Mouse (Mus musculus) kidney, postnatal 4 days (tissue): ENCODE measurements around the gene Sergef.

ENCODE experiments used
- DNase-seq, 2 experiments: peaks; one replicate each; pipeline ENCODE4 v3.0.0; 2021; ENCODE audit warnings: mixed read lengths in 2 of 2

The Sergef gene

GRCm38 (mm10) chr7:46443163-46443562 is 196.4 kb downstream of the Sergef start:
- no peak for DNase-seq

DNA sequence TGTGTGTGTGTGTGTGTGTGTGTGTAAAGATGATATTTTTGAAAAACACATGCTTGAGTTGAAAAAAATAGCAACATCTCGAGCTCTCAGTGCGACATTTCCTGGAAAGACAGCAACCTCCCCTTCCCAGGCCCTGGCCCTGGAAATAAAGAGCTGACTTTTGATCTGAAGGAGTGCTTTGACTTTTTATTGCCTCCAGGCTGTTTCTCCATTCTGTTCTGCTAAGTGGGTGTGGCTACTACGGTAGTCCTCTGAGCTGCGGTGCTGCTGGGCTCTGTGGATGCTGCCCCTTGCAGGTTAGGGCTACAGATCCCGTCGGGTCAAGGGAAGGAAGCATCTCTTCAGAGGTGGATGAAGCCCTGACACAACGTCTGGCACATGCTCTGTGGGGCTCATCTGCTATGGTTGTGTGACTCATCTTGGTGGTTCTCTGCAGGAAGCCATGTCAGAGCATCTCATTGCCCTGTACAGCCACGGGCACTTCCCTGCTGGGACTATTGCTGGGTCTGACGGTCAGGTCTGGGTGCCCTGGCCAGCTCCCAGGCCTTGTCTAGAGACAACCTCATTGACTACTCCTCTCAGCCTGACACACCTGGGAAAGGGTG is 201.0 kb downstream of the Sergef start:
- DNase-seq, result no peak

DNA sequence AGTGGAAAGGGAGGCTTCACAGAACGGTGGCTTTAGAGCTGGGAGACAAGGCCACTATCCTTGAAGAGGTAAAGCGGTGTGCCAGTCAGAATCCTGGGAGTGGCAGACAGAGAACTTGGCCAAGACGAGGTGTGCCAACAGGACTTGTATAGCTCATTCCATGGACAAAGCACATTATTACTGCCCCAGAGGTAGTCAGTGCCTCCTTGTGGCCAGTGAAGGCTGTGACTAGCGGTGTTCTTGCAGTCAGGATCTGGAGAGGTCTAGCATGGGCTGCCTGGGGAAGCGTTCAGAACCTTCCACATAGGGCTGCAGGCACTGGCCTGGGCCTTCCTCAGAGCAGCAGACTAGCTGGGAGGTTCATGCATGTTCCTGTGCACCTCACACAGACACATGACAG is 203.8 kb downstream of the Sergef start:
- no peak for DNase-seq

DNA sequence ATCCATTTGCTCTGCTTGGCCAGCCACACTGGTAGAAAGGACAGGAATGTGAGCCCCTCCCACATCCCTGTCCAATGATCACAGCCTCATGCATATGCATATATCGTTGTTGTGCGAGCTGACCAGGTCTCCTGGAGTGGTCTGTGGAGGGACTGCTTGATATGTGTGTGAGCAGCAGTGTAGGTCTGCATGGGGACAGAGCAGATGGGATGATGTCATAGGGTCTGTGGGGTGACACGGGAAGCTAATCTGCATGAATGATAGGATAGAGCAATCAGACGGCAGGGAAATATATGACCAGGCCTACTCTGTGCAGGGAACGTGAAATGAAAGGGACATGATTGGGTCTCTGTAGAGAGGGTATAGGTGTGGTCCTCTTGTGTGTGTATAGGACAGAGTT is 205.7 kb downstream of the Sergef start:
- DNase-seq, result peak; percentile 17 to 29

DNA sequence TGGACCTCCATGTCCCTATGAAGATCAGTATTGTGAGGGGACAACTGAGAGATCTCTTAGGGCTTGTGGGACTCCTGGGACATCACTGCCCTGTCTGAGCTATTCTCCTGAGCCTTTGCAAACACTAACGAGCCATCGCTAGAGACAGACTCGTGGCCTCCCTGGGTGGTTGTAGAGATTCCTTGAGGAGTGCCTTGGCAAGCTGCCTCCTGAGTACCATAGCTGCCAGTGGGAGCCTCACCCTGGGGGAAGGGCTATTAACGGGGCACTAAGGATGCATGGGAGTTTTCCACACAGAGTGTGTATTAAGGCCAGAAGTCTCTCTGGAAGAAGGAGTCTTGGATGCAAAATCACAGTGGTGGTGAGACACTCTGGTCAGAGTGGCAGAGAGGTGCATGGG is 214.6 kb downstream of the Sergef start:
- DNase-seq, result no peak

DNA sequence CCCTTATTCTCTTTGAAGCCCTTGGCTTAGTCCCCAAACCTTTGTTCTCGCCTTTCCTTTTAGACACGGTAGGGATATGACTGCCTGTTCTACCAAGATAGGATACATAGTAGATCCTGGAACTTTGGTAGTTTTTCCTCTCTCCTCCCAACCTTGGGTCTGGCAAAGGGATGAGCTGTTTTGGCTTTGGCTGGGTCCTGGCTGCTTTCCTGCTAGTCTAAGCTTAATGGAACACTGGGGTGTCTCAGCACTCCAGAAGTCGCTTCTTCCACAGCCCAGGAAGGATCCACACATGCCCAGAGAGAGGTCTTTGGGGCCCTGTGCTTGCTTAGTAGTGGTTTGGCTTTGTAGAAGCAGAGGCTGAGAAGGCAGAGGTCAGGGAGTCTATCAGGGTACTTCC is 215.7 kb downstream of the Sergef start:
- no peak for DNase-seq

GRCm38 (mm10) chr7:46422764-46423412 is 216.7 kb downstream of the Sergef start:
- DNase-seq, result peak; percentile 65 to 67

DNA sequence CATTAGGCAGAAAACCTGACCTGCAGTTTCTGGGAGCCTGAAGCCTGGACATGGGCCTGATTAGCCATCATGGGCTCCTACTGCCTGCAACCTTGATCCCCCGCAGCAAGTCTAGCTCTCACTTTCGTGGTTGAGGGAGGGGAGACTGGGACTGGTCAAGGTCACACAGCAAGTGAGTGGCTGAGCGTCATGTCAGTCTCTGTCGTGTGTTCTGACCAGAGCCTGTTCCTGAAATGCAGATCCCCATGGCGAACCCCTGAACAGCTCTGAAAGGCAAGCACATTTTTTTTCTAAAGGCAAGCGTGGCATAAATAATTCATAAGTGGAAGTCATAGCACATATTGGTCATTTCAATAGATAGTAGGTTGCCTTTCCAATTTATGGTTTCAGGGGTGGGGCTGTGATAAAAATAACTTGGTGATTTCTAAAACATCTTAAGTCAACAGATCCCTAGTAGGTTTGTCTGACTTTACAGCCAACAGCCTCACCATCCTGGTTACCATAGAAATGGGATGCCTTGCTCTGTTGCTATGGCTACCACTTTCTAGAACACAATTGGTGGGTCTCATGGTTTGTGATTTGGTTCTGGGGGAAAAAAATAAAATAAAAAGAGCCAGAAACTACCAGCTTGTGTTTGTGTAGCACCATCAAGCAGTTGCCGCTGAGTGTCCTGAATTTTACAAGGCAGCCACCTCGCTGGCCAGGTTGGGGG is 217.4 kb downstream of the Sergef start:
- no peak for DNase-seq

DNA sequence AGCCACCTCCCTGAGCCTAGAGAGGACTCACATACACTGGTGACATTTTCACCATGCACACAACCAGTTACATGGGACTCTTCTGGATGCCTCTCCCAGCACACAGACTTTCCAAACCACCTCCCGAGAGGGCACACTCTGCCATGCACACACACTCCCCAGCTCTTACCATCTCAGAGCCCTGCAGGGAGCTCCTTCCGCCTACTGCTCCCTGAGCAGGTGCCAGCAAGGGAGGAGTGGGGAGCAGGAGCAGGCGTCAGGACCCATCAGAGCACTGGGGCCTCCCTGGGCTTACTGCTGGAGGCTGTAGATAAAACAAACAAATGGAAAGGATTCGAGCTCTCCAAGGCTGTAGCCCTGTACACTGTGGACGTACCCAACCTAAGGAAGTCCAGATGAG is 218.1 kb downstream of the Sergef start:
- no peak for DNase-seq

DNA sequence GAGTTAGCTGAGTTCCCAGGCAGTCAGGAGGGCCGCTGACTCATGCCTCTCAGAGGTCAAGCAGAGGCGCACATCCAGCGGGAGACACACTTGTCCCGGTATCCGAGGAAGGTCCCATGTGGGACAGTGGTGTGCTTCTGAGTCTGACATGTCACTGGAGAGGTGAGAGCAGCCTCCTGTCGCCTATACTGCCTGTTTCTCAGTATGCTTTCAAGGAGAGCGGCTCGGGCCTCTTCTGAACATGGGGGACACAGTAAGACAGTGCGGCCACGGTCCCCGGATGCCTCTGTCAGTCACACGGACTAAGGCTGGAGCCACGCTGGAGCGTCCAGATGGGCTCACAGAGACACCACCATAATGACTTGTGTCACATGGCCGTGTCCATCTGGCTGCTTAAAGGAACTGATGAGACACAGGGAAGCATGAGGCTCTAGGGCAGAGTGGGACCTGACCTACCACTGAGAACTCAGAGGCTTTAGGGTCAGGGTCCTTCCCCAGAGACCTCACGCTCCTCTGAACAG is 221.4 kb downstream of the Sergef start:
- DNase-seq, result no peak

DNA sequence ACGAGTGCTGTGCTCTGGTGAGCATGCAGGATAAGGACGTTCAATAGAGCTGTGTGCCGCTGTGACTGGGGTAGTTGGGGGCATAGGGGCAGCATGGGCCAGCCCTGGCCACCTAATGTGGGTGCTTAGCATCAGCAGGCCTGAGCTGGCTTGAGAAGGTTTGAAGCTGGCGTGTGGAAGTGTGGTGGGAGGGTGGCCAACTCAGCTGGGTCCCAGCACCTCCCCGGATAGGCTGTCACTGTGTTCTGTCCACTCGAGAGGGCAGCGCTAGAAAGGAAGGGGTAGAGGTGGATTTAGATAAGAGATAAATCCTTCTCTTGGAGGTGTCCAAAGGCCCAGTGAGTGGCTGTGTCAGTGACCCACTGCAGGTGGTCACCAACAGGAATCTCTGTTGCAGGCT is 222.1 kb downstream of the Sergef start:
- no peak for DNase-seq

GRCm38 (mm10) chr7:46415818-46416425 is 223.7 kb downstream of the Sergef start:
- no peak for DNase-seq

DNA sequence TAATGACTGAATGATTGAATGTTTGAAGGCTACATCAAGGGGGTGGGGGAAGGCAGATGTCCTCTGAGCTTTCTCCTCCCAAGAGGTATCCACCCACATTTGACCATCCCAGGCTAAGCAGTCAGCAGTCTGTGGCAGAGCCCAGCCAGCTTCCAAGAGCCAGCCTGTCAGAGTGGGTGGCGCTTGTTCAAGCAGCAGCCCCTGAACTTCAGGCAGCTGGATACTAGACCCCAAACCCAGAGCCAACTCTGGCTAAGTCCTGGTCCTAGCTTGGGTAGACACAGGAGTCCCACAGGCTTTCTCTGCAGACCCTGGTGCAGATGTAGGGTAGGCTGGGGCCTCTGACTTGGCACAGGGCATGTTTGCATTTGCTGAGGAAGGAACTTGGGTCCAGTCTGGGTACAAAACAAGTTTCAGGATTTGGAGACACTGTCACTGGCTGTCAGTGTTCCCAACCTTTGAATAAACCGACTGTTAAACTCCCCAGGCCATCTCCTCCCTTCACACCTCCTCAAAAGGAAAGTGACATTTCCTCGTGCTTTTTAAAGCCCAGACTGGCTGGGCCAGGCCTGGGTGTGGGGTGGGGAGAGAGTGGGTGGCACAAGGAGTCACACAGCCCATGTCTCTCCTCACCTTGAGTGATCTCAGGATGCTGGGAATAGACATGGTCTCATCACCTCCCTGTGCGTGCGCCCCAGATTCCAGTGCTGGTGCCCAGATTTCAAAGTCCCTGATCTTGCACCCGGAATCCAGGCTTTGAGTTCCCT is 225.5 kb downstream of the Sergef start:
- no peak for DNase-seq

GRCm38 (mm10) chr7:46412823-46413222 is 226.8 kb downstream of the Sergef start:
- DNase-seq, result no peak

- DNase-seq, result no peak
Measured at GRCm38 (mm10) chr7:46410727-46411126, 228.9 kb downstream of the Sergef start.

GRCm38 (mm10) chr7:46409204-46409789 is 230.3 kb downstream of the Sergef start:
- DNase-seq, result peak in 1 of 2 experiments; percentile 5

- no peak for DNase-seq
Measured at GRCm38 (mm10) chr7:46408606-46409005, 231.0 kb downstream of the Sergef start.

- no peak for DNase-seq
Measured at GRCm38 (mm10) chr7:46404756-46405155, 234.9 kb downstream of the Sergef start.

DNA sequence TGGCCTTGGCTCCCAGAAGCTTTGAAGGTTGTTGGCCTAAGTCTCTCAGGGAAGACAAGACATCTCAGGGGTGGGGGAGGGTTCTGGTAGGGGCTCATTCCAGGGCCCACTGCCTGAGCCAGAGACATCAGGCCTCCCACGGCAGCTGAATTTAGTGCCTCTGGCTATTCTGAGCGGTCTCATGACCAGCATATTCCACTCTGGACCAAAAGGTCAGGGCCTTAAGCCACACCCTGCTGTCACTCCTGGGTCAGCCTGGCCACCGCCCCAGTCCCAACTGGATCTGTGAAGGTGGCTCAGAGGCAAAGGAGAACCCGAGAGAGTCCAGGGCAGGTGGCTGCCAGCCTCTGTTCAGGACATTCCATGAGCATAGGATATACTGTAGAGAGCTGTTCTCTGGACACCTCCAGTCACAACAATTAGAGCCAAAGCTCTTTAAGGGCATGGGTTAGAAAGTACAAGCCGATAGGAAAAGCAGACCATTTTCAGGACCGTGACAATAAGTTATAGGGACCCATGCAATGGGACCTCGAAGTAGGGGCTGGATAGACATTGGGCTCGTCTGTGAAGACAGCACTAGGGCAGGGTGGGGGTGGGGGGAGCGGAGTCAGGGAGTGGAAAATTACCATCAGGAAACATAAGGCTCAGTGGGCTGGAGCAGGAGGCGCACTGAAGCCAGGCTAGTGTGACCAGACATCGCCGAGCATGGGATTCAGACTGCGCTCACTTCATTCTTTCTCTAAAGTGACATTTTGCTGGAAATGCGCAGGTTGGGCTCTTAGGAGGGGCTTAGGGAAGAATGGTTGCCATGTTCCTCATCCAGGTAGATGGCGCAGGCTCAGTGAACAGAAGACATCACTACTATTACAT is 235.8 kb downstream of the Sergef start:
- no peak for DNase-seq

- no peak for DNase-seq
Measured at GRCm38 (mm10) chr7:46401371-46402180, 238.0 kb downstream of the Sergef start.
